Mouse (Mus musculus) forebrain, embryonic 16.5 days (tissue): Measurements from ENCODE around the gene Vapa. TPM values are rescaled to one million over a fixed set of nuclear protein-coding genes. Genes with fewer than 3 reads are reported as not detected.

ENCODE experiments used
- ATAC-seq: fragments of 200-750 bp; cut with Nextera tagmentation; 2 replicates; pipeline ENCODE4 v1.8.0; 2017; ENCODE audit warnings: mild to moderate bottlenecking, moderate library complexity
- H3K27ac ChIP-seq: fragments of 300-500 bp; sonication (generic); 2 replicates; pipeline ENCODE4 v1.5.1; 2014; ENCODE audit warnings: low read length, control low read depth
- H3K27me3 ChIP-seq: fragments of 300-500 bp; sonication (generic); replicated peaks from 2 replicates; pipeline ENCODE4 v1.6.1; 2014; ENCODE audit warnings: low read length; ENCODE audit not compliant: control insufficient read depth, insufficient read depth
- H3K36me3 ChIP-seq: fragments of 300-500 bp; sonication (generic); 2 replicates; pipeline ENCODE4 v1.6.1; 2014; ENCODE audit not compliant: control insufficient read depth, insufficient read depth
- H3K4me1 ChIP-seq: fragments of 300-500 bp; sonication (generic); replicated peaks from 2 replicates; pipeline ENCODE4 v1.6.1; 2014; ENCODE audit warnings: low read length; ENCODE audit not compliant: control insufficient read depth, insufficient read depth
- H3K4me2 ChIP-seq: fragments of 300-500 bp; sonication (generic); 2 replicates; pipeline ENCODE4 v1.6.1; 2014; ENCODE audit warnings: mild to moderate bottlenecking, low read length, control low read depth
- H3K4me3 ChIP-seq: fragments of 300-500 bp; sonication (generic); replicated peaks from 2 replicates; pipeline ENCODE4 v1.5.1; 2014; ENCODE audit warnings: mild to moderate bottlenecking, low read length, control low read depth
- H3K9ac ChIP-seq: fragments of 300-500 bp; sonication (generic); replicated peaks from 2 replicates; pipeline ENCODE4 v1.6.1; 2014; ENCODE audit warnings: low read depth, low read length, control low read depth
- H3K9me3 ChIP-seq: fragments of 300-500 bp; sonication (generic); 2 replicates; pipeline ENCODE4 v1.6.1; 2016; ENCODE audit warnings: low read length; ENCODE audit not compliant: control insufficient read depth
- WGBS: fragments of 180-500 bp; shearing (Covaris S2); extraction: QIAGEN DNeasy Blood & Tissue Kit; methylation state at CpG from one replicate; pipeline ENCODE4 v1.1.7; 2014; 5-methylcytosine and 5-hydroxymethylcytosine counted together
- polyA plus RNA-seq: library from polyadenylated mRNA; unstranded; fragments of >200 nt; fragmentation: Nextera tagmentation; extraction: Ambion mirVana; gene quantifications from 2 replicates; pipeline ENCODE4 v1.2.1, GENCODE M21; 2015

Gene Vapa
- polyA plus RNA-seq: 241 and 271 TPM in 2 replicates

GRCm38 (mm10) chr17:65613463-65614412 is at the start of gene Vapa:
Gene Vapa, minus strand, starts transcription at chr17:65613555.
- Histone ChIP-seq H3K4me1 (peaks cover 23% of the 10 kb centered on the region), H3K4me3 (peak within 1 kb of the TSS; percentile 72), H3K9ac (peak within 1 kb of the TSS; percentile 92), H3K27me3 (no peaks in the 10 kb centered on the region), H3K27ac (peak within 1 kb of the TSS; percentile 99), H3K4me2 (peak within 1 kb of the TSS; percentile 83), H3K9me3 (no peaks in the 10 kb centered on the region), H3K36me3 (no peaks in the 10 kb centered on the region)
- under 1% methylated on average over 83 of the region's 85 CpGs for WGBS
- peak; percentile 93 for ATAC-seq

- Histone ChIP-seq H3K27me3 (no peaks in the 10 kb centered on the region), H3K4me2 (no peak overlapping the region), H3K4me1 (no peaks in the 10 kb centered on the region), H3K4me3 (no peak overlapping the region), H3K27ac (no peak overlapping the region), H3K36me3 (no peaks in the 10 kb centered on the region), H3K9ac (no peak overlapping the region), H3K9me3 (no peaks in the 10 kb centered on the region)
- ATAC-seq: no peak
- 83% methylated on average over 3 of the region's 3 CpGs for WGBS
Observed at GRCm38 (mm10) chr17:65662662-65663061, 49.3 kb upstream of the Vapa start.

- H3K27me3 ChIP-seq: no peaks in the 10 kb centered on the region
- no peak overlapping the region for H3K9ac ChIP-seq
- ATAC-seq: no peak
- no peaks in the 10 kb centered on the region for H3K36me3 ChIP-seq
- WGBS: 94% methylated on average over 2 of the region's 2 CpGs
- no peak overlapping the region for H3K4me2 ChIP-seq
- no peaks in the 10 kb centered on the region for H3K4me1 ChIP-seq
- no peak overlapping the region for H3K27ac ChIP-seq
- H3K4me3 ChIP-seq: no peak overlapping the region
- H3K9me3 ChIP-seq: no peaks in the 10 kb centered on the region
Observed at GRCm38 (mm10) chr17:65658416-65658815, 45.1 kb upstream of the Vapa start.

- no peak overlapping the region for H3K4me3 ChIP-seq
- no peaks in the 10 kb centered on the region for H3K27me3 ChIP-seq
- 86% methylated on average over 9 of the region's 9 CpGs for WGBS
- no peak for ATAC-seq
- no peaks in the 10 kb centered on the region for H3K9me3 ChIP-seq
- no peak overlapping the region for H3K27ac ChIP-seq
- H3K36me3 ChIP-seq: no peaks in the 10 kb centered on the region
- H3K4me1 ChIP-seq: no peaks in the 10 kb centered on the region
- no peak overlapping the region for H3K4me2 ChIP-seq
- H3K9ac ChIP-seq: no peak overlapping the region
Observed at GRCm38 (mm10) chr17:65657958-65658357, 44.6 kb upstream of the Vapa start.

GRCm38 (mm10) chr17:65656731-65657130 is 43.4 kb upstream of the Vapa start:
- H3K4me3 ChIP-seq: no peak overlapping the region
- no peaks in the 10 kb centered on the region for H3K4me1 ChIP-seq
- no peaks in the 10 kb centered on the region for H3K9me3 ChIP-seq
- ATAC-seq: no peak
- WGBS: 91% methylated on average over 6 of the region's 6 CpGs
- no peaks in the 10 kb centered on the region for H3K27me3 ChIP-seq
- no peak overlapping the region for H3K9ac ChIP-seq
- no peak overlapping the region for H3K27ac ChIP-seq
- H3K36me3 ChIP-seq: no peaks in the 10 kb centered on the region
- H3K4me2 ChIP-seq: no peak overlapping the region

- no peak for ATAC-seq
- Histone ChIP-seq H3K9me3 (no peaks in the 10 kb centered on the region), H3K27me3 (no peaks in the 10 kb centered on the region), H3K9ac (no peak overlapping the region), H3K4me1 (no peaks in the 10 kb centered on the region), H3K4me2 (no peak overlapping the region), H3K4me3 (no peak overlapping the region), H3K27ac (no peak overlapping the region), H3K36me3 (no peaks in the 10 kb centered on the region)
- WGBS: 92% methylated on average over 8 of the region's 8 CpGs
Observed at GRCm38 (mm10) chr17:65656076-65656475, 42.7 kb upstream of the Vapa start.

- 78% methylated on average over 4 of the region's 4 CpGs for WGBS
Observed at GRCm38 (mm10) chr17:65655608-65656007, 42.3 kb upstream of the Vapa start.

GRCm38 (mm10) chr17:65650598-65650997 is 37.2 kb upstream of the Vapa start:
- Histone ChIP-seq H3K27me3 (no peaks in the 10 kb centered on the region), H3K27ac (no peak overlapping the region), H3K9ac (no peak overlapping the region), H3K4me3 (no peak overlapping the region), H3K4me2 (no peak overlapping the region), H3K36me3 (no peaks in the 10 kb centered on the region), H3K9me3 (no peaks in the 10 kb centered on the region), H3K4me1 (no peaks in the 10 kb centered on the region)
- 89% methylated on average over 6 of the region's 6 CpGs for WGBS
- no peak for ATAC-seq

More at GRCm38 (mm10) chr17:65655608-65656007, 42.3 kb upstream of the Vapa start:
- ATAC-seq: no peak
- H3K27ac ChIP-seq: no peak overlapping the region
- H3K36me3 ChIP-seq: no peaks in the 10 kb centered on the region
- no peaks in the 10 kb centered on the region for H3K9me3 ChIP-seq
- no peaks in the 10 kb centered on the region for H3K4me1 ChIP-seq
- H3K4me3 ChIP-seq: no peak overlapping the region
- H3K27me3 ChIP-seq: no peaks in the 10 kb centered on the region
- H3K4me2 ChIP-seq: no peak overlapping the region
- no peak overlapping the region for H3K9ac ChIP-seq

GRCm38 (mm10) chr17:65649175-65649493 is 35.8 kb upstream of the Vapa start:
- ATAC-seq: no peak
- Histone ChIP-seq H3K36me3 (no peaks in the 10 kb centered on the region), H3K4me3 (no peak overlapping the region), H3K9me3 (no peaks in the 10 kb centered on the region), H3K27ac (no peak overlapping the region), H3K27me3 (no peaks in the 10 kb centered on the region), H3K4me2 (no peak overlapping the region), H3K4me1 (no peaks in the 10 kb centered on the region), H3K9ac (no peak overlapping the region)
- 85% methylated on average over 2 of the region's 2 CpGs for WGBS
